Mouse (Mus musculus) naive thymus-derived CD4-positive, alpha-beta T cell, adult 2 months (primary cell): Measurements from ENCODE around the gene Nr1h4.

Experiments used
- DNase-seq: peaks from one replicate; pipeline ENCODE4 v3.0.0-alpha.2; 2011; ENCODE audit warnings: low read depth

The Nr1h4 gene

GRCm38 (mm10) chr10:89521790-89522431, 11.5 kb downstream of the Nr1h4 start:
- DNase-seq, result peak; percentile 11

GRCm38 (mm10) chr10:89520381-89520780, 13.0 kb downstream of the Nr1h4 start:
- DNase-seq, result no peak

GRCm38 (mm10) chr10:89519226-89519625, 14.2 kb downstream of the Nr1h4 start:
- DNase-seq, result no peak

- DNase-seq, result no peak
Observed at GRCm38 (mm10) chr10:89518365-89518764, 15.0 kb downstream of the Nr1h4 start.

GRCm38 (mm10) chr10:89515813-89516212, 17.6 kb downstream of the Nr1h4 start:
- DNase-seq, result no peak

DNA sequence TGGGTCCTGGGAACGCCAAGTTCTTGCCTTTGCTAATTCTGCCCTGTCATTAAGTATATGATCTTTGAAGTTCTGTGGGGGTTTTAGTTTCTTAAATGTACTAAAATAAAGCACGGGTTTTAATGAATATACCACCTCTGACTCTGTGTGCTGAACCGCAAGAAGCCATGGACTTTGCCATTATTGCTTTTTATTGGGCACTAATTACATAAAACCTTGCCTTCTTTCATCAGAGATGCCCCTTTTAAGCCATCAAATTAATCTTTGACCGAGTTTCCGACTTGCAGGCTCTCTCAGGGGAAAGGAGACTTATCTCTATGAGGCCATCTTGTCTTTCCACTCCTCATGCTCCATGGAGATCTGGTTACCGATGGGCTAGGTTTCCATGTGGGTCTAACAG, 20.8 kb downstream of the Nr1h4 start:
- no peak for DNase-seq

GRCm38 (mm10) chr10:89510547-89510946, 22.8 kb downstream of the Nr1h4 start:
- no peak for DNase-seq

GRCm38 (mm10) chr10:89508567-89508966, 24.8 kb downstream of the Nr1h4 start:
- no peak for DNase-seq

DNA sequence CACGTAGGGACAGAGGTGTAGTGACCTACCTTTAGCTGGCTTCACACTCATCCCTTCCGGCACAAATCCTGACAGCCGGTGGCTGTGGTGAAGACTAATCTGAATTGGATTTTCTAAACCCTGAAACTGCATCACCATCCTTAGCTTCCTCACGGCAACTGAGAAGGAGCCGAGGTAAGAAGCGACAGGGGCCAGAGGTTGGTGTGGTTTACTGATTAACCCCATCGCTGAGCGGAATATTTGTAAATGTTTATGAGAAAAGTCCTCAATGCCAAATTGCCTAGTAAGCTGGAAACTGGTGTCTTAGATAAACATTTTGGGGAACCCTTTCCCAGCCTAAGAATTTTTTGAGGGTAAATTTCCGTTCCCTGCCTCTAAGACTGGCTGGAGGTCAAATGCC, 26.9 kb downstream of the Nr1h4 start:
- no peak for DNase-seq

- no peak for DNase-seq
Observed at GRCm38 (mm10) chr10:89505592-89505955, 27.8 kb downstream of the Nr1h4 start.

GRCm38 (mm10) chr10:89504952-89505591, 28.3 kb downstream of the Nr1h4 start:
- DNase-seq, result no peak

- DNase-seq, result no peak
Observed at GRCm38 (mm10) chr10:89502986-89503560, 30.3 kb downstream of the Nr1h4 start.

- DNase-seq, result no peak
Observed at GRCm38 (mm10) chr10:89501902-89502301, 31.5 kb downstream of the Nr1h4 start.

GRCm38 (mm10) chr10:89495537-89495936, 37.8 kb downstream of the Nr1h4 start:
- DNase-seq, result no peak

DNA sequence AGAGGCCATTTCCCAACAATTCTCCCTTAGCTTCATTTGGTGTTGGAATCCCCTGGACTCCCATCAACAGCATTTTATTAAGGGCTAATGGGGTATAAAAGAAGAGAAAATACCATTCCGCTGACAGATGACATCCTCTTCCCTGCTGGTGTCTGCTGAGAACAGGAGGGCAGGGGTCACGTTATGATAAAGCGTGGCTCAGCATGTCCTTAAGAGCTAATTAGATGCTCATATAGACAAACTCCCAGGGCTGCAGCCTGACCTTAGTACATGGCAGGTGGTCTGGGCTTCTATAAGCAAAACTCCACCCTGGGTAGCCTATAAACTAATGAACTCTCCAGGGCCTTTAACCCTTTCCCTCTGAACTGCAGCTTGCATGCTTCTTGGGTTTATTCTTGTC, 42.1 kb downstream of the Nr1h4 start:
- no peak for DNase-seq

DNA sequence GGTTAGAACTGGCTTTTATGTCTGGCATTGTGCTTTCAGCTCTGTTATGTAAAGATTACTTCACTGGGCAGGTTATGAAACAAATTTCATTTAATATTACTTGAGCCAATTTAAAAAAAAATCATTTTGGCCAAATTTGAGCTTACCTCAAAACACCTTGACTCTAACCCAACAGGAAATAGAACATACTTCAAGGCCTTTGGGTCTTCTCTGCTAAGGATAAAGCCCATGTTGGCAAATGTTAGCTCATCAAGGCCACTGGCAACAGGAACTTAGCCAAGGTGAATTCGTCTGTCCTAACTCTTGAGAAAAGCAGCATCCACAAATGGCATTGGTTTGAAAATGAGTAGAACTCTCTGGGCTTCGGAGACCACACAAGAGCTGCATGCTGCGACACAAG, 43.1 kb downstream of the Nr1h4 start:
- no peak for DNase-seq

DNA sequence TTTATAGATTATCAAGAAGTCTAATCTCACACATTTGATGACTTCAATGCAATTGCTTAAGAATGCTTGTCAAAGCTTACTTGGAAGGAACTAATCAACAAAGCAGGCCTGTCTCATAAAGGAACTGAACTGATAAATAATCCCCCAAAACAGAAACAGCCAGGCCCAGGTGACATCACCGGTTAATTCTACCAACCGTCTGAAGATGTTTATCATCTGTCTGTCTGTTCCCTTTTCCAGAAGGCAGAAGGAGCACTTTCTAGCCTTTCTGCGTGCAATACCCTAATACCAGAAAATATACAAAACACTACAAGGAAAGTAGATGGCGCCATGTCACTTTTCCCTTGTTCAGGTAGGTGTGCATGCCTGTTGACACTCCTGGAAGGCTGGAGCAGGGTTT, 43.9 kb downstream of the Nr1h4 start:
- no peak for DNase-seq

DNA sequence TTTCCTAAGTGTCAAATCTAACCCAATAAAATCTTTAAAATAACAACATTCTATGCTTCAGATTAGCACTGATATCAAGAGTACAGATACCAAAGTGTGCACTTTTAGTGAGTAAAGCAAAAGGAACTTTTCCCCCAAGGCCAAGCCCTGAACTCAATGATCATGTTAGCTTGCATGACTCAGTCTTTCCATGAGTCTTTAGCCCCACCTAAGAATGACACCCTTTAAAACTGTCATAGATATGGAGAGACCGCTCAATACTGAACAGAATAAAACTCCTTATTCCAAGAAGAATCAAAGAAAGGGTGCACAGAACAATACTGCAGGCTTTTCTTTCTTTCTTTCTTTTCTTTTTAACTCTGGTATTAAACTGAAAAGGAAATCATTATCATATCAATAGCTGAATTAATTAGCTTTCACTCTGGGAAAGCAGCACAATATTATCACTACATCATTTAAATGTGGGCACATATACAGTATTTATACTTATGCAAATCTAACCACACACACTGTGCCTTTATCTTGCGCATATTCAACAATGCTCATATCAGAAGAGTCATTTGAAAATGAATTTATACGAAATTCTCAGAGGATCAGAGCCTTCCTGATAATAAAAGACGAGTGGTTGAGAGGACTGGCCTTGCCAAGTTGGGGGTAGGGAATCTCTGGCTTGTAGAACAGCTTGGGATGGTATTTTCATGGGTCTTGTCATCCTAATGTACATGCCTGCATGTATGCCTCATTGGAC, 46.2 kb downstream of the Nr1h4 start:
- DNase-seq, result no peak

DNA sequence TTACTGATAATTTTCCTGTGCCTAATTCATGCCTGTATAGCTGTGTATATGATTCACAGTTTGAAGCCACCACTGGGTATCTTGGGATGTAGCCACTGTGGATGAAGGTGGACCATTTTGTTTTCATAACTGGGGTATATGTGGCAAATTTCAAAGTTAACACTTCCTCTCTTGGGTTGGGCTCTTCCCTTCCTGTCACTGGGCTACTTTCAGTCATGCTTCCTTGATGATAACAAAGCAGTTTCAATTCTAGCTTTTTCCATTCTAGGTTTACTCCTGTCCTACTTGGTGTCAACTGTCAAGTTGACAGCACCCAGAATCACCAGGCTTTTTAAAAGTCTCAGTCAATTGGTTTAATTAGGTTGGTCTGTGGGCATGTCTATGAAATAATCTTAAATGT, 48.5 kb downstream of the Nr1h4 start:
- DNase-seq, result no peak

- no peak for DNase-seq
Observed at GRCm38 (mm10) chr10:89483812-89484602, 49.4 kb downstream of the Nr1h4 start.

DNA sequence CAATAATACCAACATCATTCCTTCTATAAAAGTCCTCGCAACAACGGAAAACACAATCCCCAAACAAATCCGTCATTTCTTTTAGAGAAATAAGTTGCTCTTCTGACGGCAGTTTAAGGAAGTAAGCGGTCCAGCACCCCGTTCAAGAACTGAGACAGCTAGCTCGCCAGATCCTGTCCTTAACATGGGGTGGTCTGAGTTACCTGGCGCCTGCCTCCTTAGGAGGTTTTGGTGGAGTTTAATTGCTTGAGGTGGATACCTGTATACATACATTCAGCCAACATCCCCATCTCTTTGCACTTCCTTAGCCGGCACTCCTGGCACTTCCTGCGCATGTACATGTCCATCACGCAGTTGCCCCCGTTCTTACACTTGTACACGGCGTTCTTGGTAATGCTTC, 50.3 kb downstream of the Nr1h4 start:
- DNase-seq, result no peak

DNA sequence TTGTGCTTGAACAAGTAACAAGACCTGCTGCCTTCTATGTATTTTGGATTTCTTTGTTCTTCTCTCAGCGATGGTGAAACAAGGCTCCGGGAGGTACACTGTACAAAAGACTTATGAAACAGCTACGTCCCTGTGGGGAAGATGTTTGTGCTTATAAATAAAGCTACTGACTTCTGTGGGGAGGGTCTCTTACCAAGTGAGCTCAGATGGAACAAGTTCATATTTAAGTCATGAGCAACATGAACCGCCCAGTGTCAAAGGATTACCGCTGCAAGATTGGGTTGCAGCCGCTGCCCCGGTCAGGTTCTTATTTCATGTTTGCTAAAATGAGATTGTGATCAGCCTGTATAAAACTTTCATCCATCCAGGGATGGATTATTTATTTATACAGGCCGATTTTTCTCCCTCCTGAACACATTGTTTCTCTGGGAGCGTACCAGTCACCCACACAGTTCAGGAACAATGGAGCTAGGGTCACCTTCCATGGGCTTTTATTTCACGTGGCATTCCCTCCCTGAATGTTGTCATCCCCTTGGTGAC, 51.2 kb downstream of the Nr1h4 start:
- DNase-seq, result no peak
